Mouse (Mus musculus) forebrain, embryonic 10.5 days (tissue): ENCODE measurements around the gene Mphosph6. TPM values are rescaled to one million over a fixed set of nuclear protein-coding genes. Genes with fewer than 3 reads are reported as not detected.

Experiments used
- DNase-seq: peaks from one replicate; pipeline ENCODE4 v3.0.0-alpha.2; 2017; ENCODE audit warnings: low spot score; ENCODE audit errors: extremely low spot score
- H3K27ac ChIP-seq: fragments of 300-500 bp; sonication (generic); 2 replicates; pipeline ENCODE4 v1.5.1; 2016; ENCODE audit warnings: mild to moderate bottlenecking
- H3K27me3 ChIP-seq: fragments of 300-500 bp; sonication (generic); 2 replicates; pipeline ENCODE4 v1.6.1; 2016; ENCODE audit warnings: mild to moderate bottlenecking; ENCODE audit not compliant: poor library complexity, severe bottlenecking
- H3K36me3 ChIP-seq: fragments of 300-500 bp; sonication (generic); replicated peaks from 2 replicates; pipeline ENCODE4 v1.6.1; 2016; ENCODE audit warnings: mild to moderate bottlenecking, moderate library complexity
- H3K4me1 ChIP-seq: fragments of 300-500 bp; sonication (generic); 2 replicates; pipeline ENCODE4 v1.6.1; 2016
- H3K4me3 ChIP-seq: fragments of 300-500 bp; sonication (generic); 2 replicates; pipeline ENCODE4 v1.5.1; 2016; ENCODE audit warnings: mild to moderate bottlenecking, moderate library complexity
- H3K9me3 ChIP-seq: fragments of 300-500 bp; sonication (generic); 2 replicates; pipeline ENCODE4 v1.6.1; 2016; ENCODE audit warnings: mild to moderate bottlenecking, moderate library complexity
- WGBS: fragments of 180-500 bp; shearing (Covaris S2); methylation state at CpG from one replicate; pipeline ENCODE4 v1.1.7; 2016; 5-methylcytosine and 5-hydroxymethylcytosine counted together
- polyA plus RNA-seq: library from polyadenylated mRNA; unstranded; fragments of >200 nt; fragmentation: Nextera tagmentation; extraction: Ambion mirVana; gene quantifications from 2 replicates; pipeline ENCODE4 v1.2.1, GENCODE M21; 2016

Gene Mphosph6
- polyA plus RNA-seq, 1 experiment from 2014 or later, result 66.7 TPM

GRCm38 (mm10) chr8:117762776-117763175 lies 39.0 kb downstream of the Mphosph6 start:
- Histone ChIP-seq H3K9me3 (peaks cover 5% of the 10 kb centered on the region; the same call in 1 of the 2 replicates), H3K4me1 (no peaks in the 10 kb centered on the region), H3K27me3 (no peaks in the 10 kb centered on the region), H3K27ac (no peak overlapping the region), H3K36me3 (no peaks in the 10 kb centered on the region), H3K4me3 (no peak overlapping the region)
- WGBS, result 87% methylated on average over 6 of the region's 6 CpGs
- no peak for DNase-seq

DNA sequence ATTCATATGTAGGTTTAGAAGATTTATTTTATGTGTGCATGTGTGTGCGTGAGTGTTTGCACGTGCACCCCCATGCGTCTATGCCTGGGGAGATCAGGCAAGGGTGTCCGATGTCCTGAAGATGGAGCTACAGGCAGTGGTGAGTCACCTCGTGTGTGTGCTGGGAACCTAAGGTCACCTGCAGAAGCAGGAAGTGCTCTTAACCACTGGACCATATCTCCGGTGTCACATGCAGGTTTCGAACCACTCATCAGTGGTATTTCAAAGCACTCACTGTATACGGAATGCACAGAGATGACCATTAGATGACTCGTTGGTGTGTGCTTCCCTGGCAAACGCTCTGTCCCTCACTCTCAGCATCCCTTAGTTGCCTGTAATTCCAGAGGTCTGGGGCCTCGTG lies 43.8 kb downstream of the Mphosph6 start:
- Histone ChIP-seq H3K27ac (no peak overlapping the region), H3K27me3 (no peaks in the 10 kb centered on the region), H3K4me1 (no peaks in the 10 kb centered on the region), H3K36me3 (no peaks in the 10 kb centered on the region), H3K4me3 (no peak overlapping the region), H3K9me3 (peaks cover 5% of the 10 kb centered on the region; the same call in 1 of the 2 replicates)
- WGBS, result 86% methylated on average over 11 of the region's 11 CpGs
- no peak for DNase-seq

- no peak for DNase-seq
- Histone ChIP-seq H3K36me3 (no peaks in the 10 kb centered on the region), H3K27me3 (no peaks in the 10 kb centered on the region), H3K9me3 (no peaks in the 10 kb centered on the region), H3K4me3 (no peak overlapping the region), H3K4me1 (no peaks in the 10 kb centered on the region), H3K27ac (no peak overlapping the region)
- WGBS, result 53% methylated on average over 2 of the region's 2 CpGs
Measured at GRCm38 (mm10) chr8:117749436-117749835, 52.3 kb downstream of the Mphosph6 start.

DNA sequence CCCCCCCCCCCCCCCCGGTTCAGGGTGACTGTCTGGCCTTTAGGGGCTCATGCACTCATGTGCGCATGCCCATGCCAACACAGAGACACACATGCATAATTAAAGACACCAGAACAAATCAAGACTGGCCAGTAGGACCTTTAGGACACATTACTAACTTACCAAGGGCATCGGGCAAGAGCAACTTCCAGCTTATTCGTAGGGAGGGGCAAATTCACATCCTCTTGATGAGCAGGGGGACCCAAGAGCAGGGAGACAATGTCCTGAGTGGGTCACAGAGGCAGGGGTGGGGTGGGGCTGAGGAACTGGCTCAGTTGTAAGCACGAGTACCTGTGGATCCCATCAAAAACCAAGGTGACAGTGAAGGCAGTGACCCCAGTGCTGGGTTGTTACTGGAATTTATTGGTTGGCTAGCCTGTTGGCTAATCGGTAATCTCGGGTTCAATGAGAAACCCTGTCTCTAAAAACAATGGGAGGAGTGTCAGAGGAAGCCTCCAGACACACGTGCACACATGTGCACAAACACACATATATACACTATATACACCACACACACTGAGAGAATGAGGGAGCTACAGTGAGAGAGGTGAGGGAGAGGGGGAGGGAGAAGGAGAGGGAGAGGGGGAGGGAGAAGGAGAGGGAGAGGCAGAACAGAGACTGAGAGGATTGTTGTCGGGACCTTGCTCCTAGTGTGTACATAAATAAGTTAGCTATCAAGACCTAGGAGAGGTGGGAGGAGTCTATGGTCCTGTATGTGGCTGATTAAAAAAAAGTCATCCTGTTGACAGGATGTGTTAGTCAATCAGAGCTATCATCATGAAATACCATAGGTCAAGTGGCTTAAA lies 53.6 kb downstream of the Mphosph6 start:
- Histone ChIP-seq H3K27me3 (no peaks in the 10 kb centered on the region), H3K36me3 (no peaks in the 10 kb centered on the region), H3K4me3 (no peak overlapping the region), H3K9me3 (no peaks in the 10 kb centered on the region), H3K4me1 (no peaks in the 10 kb centered on the region), H3K27ac (no peak overlapping the region)
- no peak for DNase-seq
- 84% methylated on average over 8 of the region's 9 CpGs for WGBS

DNA sequence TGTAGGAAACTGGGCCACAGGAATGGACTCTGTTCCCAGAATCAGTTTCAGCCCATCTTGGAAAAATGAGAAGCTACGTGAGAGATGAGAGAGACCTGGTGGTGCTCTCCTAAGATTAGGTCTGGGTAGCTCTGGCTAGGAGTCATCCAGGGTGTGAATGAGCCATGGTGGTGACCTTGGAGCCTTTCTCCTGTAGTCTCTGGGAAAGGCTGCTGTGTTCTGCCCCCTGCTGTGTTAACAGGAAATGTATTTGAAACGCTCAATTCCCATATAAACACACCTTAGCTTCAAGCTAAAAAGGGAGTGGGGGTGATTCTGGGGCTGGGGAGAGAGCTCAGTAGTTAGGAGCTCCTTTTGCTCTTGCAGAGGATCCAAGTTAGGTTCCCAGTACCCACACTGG lies 54.3 kb downstream of the Mphosph6 start:
- WGBS, result 70% methylated on average over 2 of the region's 2 CpGs

GRCm38 (mm10) chr8:117746651-117747050 lies 55.1 kb downstream of the Mphosph6 start:
- Histone ChIP-seq H3K27ac (no peak overlapping the region), H3K27me3 (no peaks in the 10 kb centered on the region), H3K4me3 (no peak overlapping the region), H3K4me1 (peaks cover 8% of the 10 kb centered on the region), H3K36me3 (no peaks in the 10 kb centered on the region), H3K9me3 (no peaks in the 10 kb centered on the region)
- WGBS, result 91% methylated on average over 5 of the region's 5 CpGs
- DNase-seq, result no peak

More for the DNA sequence above, 54.3 kb downstream of the Mphosph6 start:
- no peak overlapping the region for H3K27ac ChIP-seq
- H3K27me3 ChIP-seq, result no peaks in the 10 kb centered on the region
- no peaks in the 10 kb centered on the region for H3K36me3 ChIP-seq
- H3K9me3 ChIP-seq, result no peaks in the 10 kb centered on the region
- DNase-seq, result no peak
- H3K4me3 ChIP-seq, result no peak overlapping the region
- H3K4me1 ChIP-seq, result peaks cover 4% of the 10 kb centered on the region

GRCm38 (mm10) chr8:117742431-117743012 lies 59.2 kb downstream of the Mphosph6 start:
- Histone ChIP-seq H3K4me1 (peaks cover 8% of the 10 kb centered on the region), H3K9me3 (no peaks in the 10 kb centered on the region), H3K27ac (no peak overlapping the region), H3K36me3 (no peaks in the 10 kb centered on the region), H3K27me3 (no peaks in the 10 kb centered on the region), H3K4me3 (no peak overlapping the region)
- 84% methylated on average over 15 of the region's 15 CpGs for WGBS
- no peak for DNase-seq

Other genes starting within 250 kb of the Mphosph6 start
- gene Sdr42e1, start 128.3 kb downstream of the Mphosph6 start, polyA plus RNA-seq, result 0.32 and 0.42 TPM in 2 replicates
- gene Hsd17b2, start 100.0 kb downstream of the Mphosph6 start, polyA plus RNA-seq, result not detected in 2 replicates